Mouse (Mus musculus) hindbrain, embryonic 11.5 days (tissue): ENCODE data around the gene C87977. TPM values are rescaled to one million over a fixed set of nuclear protein-coding genes. Genes with fewer than 3 reads are reported as not detected.
"Not testable (repeated sequence)": the region's sequence is repeated elsewhere in the genome, so short reads cannot be mapped to it uniquely, and the experiment has no call there.

Experiments used
- ATAC-seq: fragments of 200-750 bp; cut with Nextera tagmentation; 2 replicates; pipeline ENCODE4 v1.8.0; 2017; ENCODE audit warnings: mild to moderate bottlenecking, moderate TSS enrichment, moderate library complexity; ENCODE audit not compliant: low FRiP score
- DNase-seq: peaks from one replicate; pipeline ENCODE4 v3.0.0-alpha.2; 2015; ENCODE audit warnings: low spot score
- H3K27ac ChIP-seq: fragments of 300-500 bp; sonication (generic); 2 replicates; pipeline ENCODE4 v1.5.1; 2014; ENCODE audit warnings: mild to moderate bottlenecking, low read depth, low read length
- H3K27me3 ChIP-seq: fragments of 300-500 bp; sonication (generic); 2 replicates; pipeline ENCODE4 v1.6.1; 2014; ENCODE audit warnings: mild to moderate bottlenecking, low read length, moderate library complexity, mixed read lengths; ENCODE audit not compliant: control insufficient read depth, insufficient read depth
- H3K36me3 ChIP-seq: fragments of 300-500 bp; sonication (generic); 2 replicates; pipeline ENCODE4 v1.6.1; 2014; ENCODE audit warnings: mild to moderate bottlenecking, low read length, moderate library complexity, mixed read lengths; ENCODE audit not compliant: control insufficient read depth, insufficient read depth
- H3K4me1 ChIP-seq: fragments of 300-500 bp; sonication (generic); replicated peaks from 2 replicates; pipeline ENCODE4 v1.6.1; 2014; ENCODE audit warnings: low read length, mixed read lengths; ENCODE audit not compliant: control insufficient read depth, insufficient read depth
- H3K4me2 ChIP-seq: fragments of 300-500 bp; sonication (generic); replicated peaks from 2 replicates; pipeline ENCODE4 v1.6.1; 2014; ENCODE audit warnings: mild to moderate bottlenecking, low read depth, low read length
- H3K4me3 ChIP-seq: fragments of 300-500 bp; sonication (generic); 2 replicates; pipeline ENCODE4 v1.5.1; 2014; ENCODE audit warnings: low read depth, low read length
- H3K9ac ChIP-seq: fragments of 300-500 bp; sonication (generic); 2 replicates; pipeline ENCODE4 v1.6.1; 2014; ENCODE audit warnings: low read depth, low read length
- H3K9me3 ChIP-seq: fragments of 300-500 bp; sonication (generic); 2 replicates; pipeline ENCODE4 v1.6.1; 2016; ENCODE audit warnings: low read length; ENCODE audit not compliant: control insufficient read depth
- WGBS: fragments of 180-500 bp; shearing (Covaris S2); extraction: QIAGEN DNeasy Blood & Tissue Kit; methylation state at CpG from one replicate; pipeline ENCODE4 v1.1.7; 2014; 5-methylcytosine and 5-hydroxymethylcytosine counted together
- polyA plus RNA-seq: library from polyadenylated mRNA; unstranded; fragments of >200 nt; fragmentation: Nextera tagmentation; extraction: Ambion mirVana; gene quantifications from 2 replicates; pipeline ENCODE4 v1.2.1, GENCODE M21; 2014

Gene C87977
- polyA plus RNA-seq: not detected in 2 replicates

GRCm38 (mm10) chr4:144213218-144213617, at the start of gene C87977:
Gene C87977, minus strand, starts transcription at chr4:144213318.
- H3K9ac ChIP-seq: not testable (repeated sequence)

GRCm38 (mm10) chr4:144254768-144255167, 41.6 kb upstream of the C87977 start:
- H3K27me3 ChIP-seq, ATAC-seq, H3K4me2 ChIP-seq, H3K36me3 ChIP-seq, H3K4me1 ChIP-seq, H3K4me3 ChIP-seq, H3K9me3 ChIP-seq, DNase-seq, H3K9ac ChIP-seq, H3K27ac ChIP-seq: not testable (repeated sequence)

More at GRCm38 (mm10) chr4:144213218-144213617, at the start of gene C87977:
- H3K36me3 ChIP-seq, DNase-seq, H3K9me3 ChIP-seq, ATAC-seq, H3K27me3 ChIP-seq, H3K4me1 ChIP-seq, H3K4me3 ChIP-seq, H3K27ac ChIP-seq, H3K4me2 ChIP-seq: not testable (repeated sequence)
- WGBS: 89% methylated on average over 1 of the region's 1 CpGs

GRCm38 (mm10) chr4:144190419-144190818, 22.7 kb downstream of the C87977 start, which contains the start of gene Oog2:
Gene Oog2, plus strand, starts transcription at chr4:144190719.
- DNase-seq: no peak
- 55% methylated on average over 1 of the region's 1 CpGs for WGBS
- H3K27ac ChIP-seq: no peak within 1 kb of the TSS
- no peaks in the 10 kb centered on the region for H3K36me3 ChIP-seq
- H3K9me3 ChIP-seq: peaks cover 2% of the 10 kb centered on the region; the same call in 1 of the 2 replicates
- H3K27me3 ChIP-seq: no peaks in the 10 kb centered on the region
- H3K9ac ChIP-seq: no peak within 1 kb of the TSS
- no peak within 1 kb of the TSS for H3K4me3 ChIP-seq
- no peak for ATAC-seq
- no peak within 1 kb of the TSS for H3K4me2 ChIP-seq
- no peaks in the 10 kb centered on the region for H3K4me1 ChIP-seq

- DNase-seq (no peak), ATAC-seq (no peak)
- Histone ChIP-seq H3K27ac (no peak within 1 kb of the TSS), H3K36me3 (no peaks in the 10 kb centered on the region), H3K4me3 (no peak within 1 kb of the TSS), H3K4me2 (no peak within 1 kb of the TSS), H3K4me1 (no peaks in the 10 kb centered on the region), H3K9me3 (peaks cover 6% of the 10 kb centered on the region), H3K27me3 (no peaks in the 10 kb centered on the region), H3K9ac (no peak within 1 kb of the TSS)
- WGBS: 82% methylated on average over 1 of the region's 1 CpGs
Observed at GRCm38 (mm10) chr4:144162563-144162962, 50.6 kb downstream of the C87977 start, which contains the start of gene Oog3. Gene Oog3, minus strand, starts transcription at chr4:144162663.

Other genes starting within 250 kb of the C87977 start
- gene Gm13101, start 246.4 kb downstream of the C87977 start, polyA plus RNA-seq: not detected in 2 replicates
- not detected in 2 replicates for gene Pramef17, start 218.9 kb downstream of the C87977 start, polyA plus RNA-seq
- not detected in 2 replicates for gene Pramel4, start 154.2 kb downstream of the C87977 start, polyA plus RNA-seq
- not detected in 2 replicates for gene Gm13102, start 106.8 kb downstream of the C87977 start, polyA plus RNA-seq
- not detected in 2 replicates for gene Oog3, start 50.7 kb downstream of the C87977 start, polyA plus RNA-seq
- gene Oog2, start 22.6 kb downstream of the C87977 start, polyA plus RNA-seq: not detected in 2 replicates
- gene Pramel5, start 67.2 kb upstream of the C87977 start, polyA plus RNA-seq: not detected in 2 replicates
- not detected in 2 replicates for gene Gm13128, start 116.9 kb upstream of the C87977 start, polyA plus RNA-seq
- not detected in 2 replicates for gene Gm13119, start 144.6 kb upstream of the C87977 start, polyA plus RNA-seq
- not detected in 2 replicates for gene Pramef20, start 164.6 kb upstream of the C87977 start, polyA plus RNA-seq
- 0.12 TPM in 1 of 2 replicates, not detected in the other for gene Pramef12, start 195.1 kb upstream of the C87977 start, polyA plus RNA-seq
- 0.21 and 0.29 TPM in 2 replicates for gene 1700012P22Rik, start 225.5 kb upstream of the C87977 start, polyA plus RNA-seq
- gene Gm9944, start 240.0 kb upstream of the C87977 start, polyA plus RNA-seq: not detected in 2 replicates